Mouse (Mus musculus): ENCODE measurements around the gene Fbxl19. TPM values are rescaled to one million over a fixed set of nuclear protein-coding genes. Genes with fewer than 3 reads are reported as not detected.
A peak's percentile ranks its signal among the peaks of the same experiment; 100 is the strongest.

Gene Fbxl19
- polyA plus RNA-seq (2015; fragmentation: Nextera tagmentation; extraction: Ambion mirVana): 2.8 and 2.9 TPM in 2 replicates

DNA sequence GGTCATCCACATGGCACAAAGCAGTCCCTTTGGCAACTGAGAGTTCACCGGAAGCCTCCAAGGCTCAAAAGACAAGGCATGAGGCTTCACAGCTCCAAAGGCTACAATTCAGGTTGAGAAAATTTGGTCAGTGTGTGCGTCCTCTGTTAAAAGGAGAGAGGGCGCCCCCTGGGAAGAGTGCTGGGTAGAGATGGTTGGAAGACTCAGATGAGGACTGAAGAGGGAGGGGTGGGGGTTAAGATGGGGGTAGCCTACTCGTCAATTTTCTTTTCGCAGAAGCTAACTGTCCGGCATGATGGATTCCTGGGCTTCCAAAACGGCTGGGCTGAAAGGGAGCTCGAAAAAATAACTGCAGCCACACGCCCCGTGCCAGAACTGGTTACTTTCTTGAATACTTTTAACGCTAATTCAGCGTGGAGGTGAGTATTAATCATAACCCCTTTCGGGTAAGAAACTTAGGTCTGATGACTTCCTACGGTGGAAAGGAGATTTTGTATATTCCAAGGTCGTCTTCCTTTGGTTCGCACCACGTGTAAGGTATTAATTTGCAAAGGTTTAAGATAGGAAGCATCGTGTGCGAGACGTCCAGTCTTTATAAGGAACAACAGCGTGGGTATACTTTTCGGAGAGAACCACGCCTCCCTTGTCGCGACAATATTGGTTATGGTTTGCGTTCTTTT is at the start of gene Fbxl19:
Gene Fbxl19, plus strand, starts transcription at position 178 of the 680 bp plus-strand sequence.
- WGBS (ENCODE audit: insufficient replicate concordance): under 1% methylated on average over 26 of the region's 26 CpGs
- Histone ChIP-seq H3K4me2 (peak within 1 kb of the TSS; percentile 93), H3K27me3 (no peaks in the 10 kb centered on the region), H3K9me3 (replicated peaks) (no peaks in the 10 kb centered on the region), H3K4me1 (replicated peaks) (peaks cover 35% of the 10 kb centered on the region), H3K36me3 (replicated peaks) (no peaks in the 10 kb centered on the region), H3K9ac (peak within 1 kb of the TSS; percentile 68), H3K27ac (replicated peaks) (peak within 1 kb of the TSS; percentile 84), H3K4me3 (replicated peaks) (peak within 1 kb of the TSS; percentile 81)
- ATAC-seq (ENCODE audit: insufficient read depth): no peak

DNA sequence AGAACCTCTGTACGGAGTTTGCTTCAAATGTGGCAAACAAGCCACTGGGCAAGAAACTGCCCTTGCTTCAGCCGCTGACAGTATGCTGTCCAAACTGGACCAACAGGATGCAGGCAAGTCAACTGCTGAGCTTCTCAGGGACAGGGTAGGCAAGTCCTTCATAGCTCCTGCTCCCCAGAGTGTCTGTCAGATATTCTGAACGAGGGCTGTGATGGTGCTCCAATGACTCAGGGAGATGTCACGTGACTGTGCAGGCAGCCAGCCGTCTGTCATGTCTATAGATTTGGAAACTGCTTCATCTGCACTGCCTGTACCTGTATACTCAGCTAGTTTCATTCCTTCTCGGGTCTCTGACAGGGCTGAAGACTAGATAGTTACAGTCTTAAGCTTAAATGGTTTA is 45.4 kb upstream of the Fbxl19 start:
- Histone ChIP-seq H3K9ac (no peak overlapping the region), H3K9me3 (replicated peaks) (no peaks in the 10 kb centered on the region), H3K4me3 (replicated peaks) (no peak overlapping the region), H3K4me1 (replicated peaks) (peaks cover 12% of the 10 kb centered on the region; the same call in 1 of the 2 replicates), H3K36me3 (replicated peaks) (0 out of 2 replicates have a peak, but pooled peaks cover 7% of the 10 kb centered on the region), H3K27me3 (no peaks in the 10 kb centered on the region), H3K27ac (replicated peaks) (no peak overlapping the region), H3K4me2 (no peak overlapping the region)
- no peak for ATAC-seq (ENCODE audit: insufficient read depth)
- WGBS (ENCODE audit: insufficient replicate concordance): 67% methylated on average over 6 of the region's 6 CpGs

DNA sequence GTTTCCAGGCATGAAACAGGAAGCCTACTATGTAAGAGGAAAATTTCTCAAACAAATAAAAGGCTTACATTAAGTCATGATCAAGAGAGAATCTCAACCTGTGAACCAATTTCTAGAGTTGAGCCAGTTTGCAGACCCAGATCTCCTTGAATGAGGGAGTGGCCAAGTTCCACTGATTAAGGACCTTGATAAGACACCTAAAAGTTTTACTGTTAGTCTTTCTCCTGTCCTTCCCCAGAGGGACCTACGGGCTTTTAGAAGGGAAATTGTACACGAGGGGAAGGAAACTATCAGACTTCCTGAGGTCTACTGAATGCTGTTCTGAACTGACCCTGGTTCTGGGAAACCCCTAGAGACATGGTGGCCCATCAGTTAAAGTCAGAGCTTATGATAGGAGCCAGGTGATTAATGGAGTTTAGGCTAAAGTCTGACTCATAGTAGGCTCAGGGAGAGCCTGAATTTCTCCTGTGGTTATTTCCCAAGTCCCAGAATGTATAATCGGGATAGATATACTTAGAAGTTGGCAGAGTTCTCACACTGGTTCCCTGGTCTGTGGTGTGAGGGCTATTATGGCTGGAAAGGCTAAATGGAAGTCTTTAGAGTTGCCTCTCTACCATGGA is 43.5 kb upstream of the Fbxl19 start:
- no peak overlapping the region for H3K27ac ChIP-seq (replicated peaks)
- WGBS (ENCODE audit: insufficient replicate concordance): 42% methylated on average over 3 of the region's 3 CpGs
- H3K36me3 ChIP-seq (replicated peaks): peaks cover 14% of the 10 kb centered on the region; the same call in 1 of the 2 replicates
- H3K4me1 ChIP-seq (replicated peaks): peaks cover 17% of the 10 kb centered on the region; the same call in 1 of the 2 replicates
- no peaks in the 10 kb centered on the region for H3K9me3 ChIP-seq (replicated peaks)
- no peak for ATAC-seq (ENCODE audit: insufficient read depth)
- H3K27me3 ChIP-seq: no peaks in the 10 kb centered on the region
- no peak overlapping the region for H3K4me3 ChIP-seq (replicated peaks)
- H3K4me2 ChIP-seq: no peak overlapping the region
- no peak overlapping the region for H3K9ac ChIP-seq

DNA sequence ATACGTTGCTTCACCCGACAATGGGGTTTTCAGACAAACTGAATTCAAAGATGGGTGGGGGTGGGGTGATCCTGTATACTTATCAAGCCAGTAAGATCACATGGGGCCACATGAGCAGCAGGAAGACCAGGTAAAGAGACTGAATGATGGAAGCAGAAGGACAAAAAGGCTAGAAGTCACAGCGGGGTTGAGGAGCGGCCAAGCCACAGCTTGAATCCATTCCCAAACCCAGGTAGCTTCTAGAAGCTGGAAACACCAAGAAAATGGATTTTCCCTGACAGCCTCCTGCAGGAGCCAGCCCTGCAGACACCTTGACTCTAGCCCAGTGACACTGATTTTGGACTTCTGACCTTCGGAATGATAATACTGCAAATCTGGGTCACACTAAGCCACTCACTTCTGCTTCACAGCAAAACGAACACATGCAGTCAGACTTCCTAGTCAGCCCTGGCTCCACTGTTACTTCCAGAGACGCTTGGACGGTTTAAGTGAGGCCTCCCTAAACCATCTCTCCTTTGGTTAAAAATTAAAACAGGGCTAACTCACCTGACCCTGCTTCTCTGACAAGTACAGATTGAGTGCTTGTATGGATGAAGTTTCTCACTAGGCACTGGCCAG is 40.7 kb upstream of the Fbxl19 start:
- no peaks in the 10 kb centered on the region for H3K9me3 ChIP-seq (replicated peaks)
- H3K36me3 ChIP-seq (replicated peaks): peaks cover 20% of the 10 kb centered on the region; the same call in 1 of the 2 replicates
- ATAC-seq (ENCODE audit: insufficient read depth): no peak
- peaks cover 35% of the 10 kb centered on the region for H3K4me1 ChIP-seq (replicated peaks)
- no peak overlapping the region for H3K4me3 ChIP-seq (replicated peaks)
- H3K27me3 ChIP-seq: no peaks in the 10 kb centered on the region
- no peak overlapping the region for H3K4me2 ChIP-seq
- 73% methylated on average over 8 of the region's 8 CpGs for WGBS (ENCODE audit: insufficient replicate concordance)
- 0 out of 2 replicates have a peak overlapping the region, but pooled peaks have one; percentile 25 for H3K27ac ChIP-seq (replicated peaks)
- no peak overlapping the region for H3K9ac ChIP-seq

DNA sequence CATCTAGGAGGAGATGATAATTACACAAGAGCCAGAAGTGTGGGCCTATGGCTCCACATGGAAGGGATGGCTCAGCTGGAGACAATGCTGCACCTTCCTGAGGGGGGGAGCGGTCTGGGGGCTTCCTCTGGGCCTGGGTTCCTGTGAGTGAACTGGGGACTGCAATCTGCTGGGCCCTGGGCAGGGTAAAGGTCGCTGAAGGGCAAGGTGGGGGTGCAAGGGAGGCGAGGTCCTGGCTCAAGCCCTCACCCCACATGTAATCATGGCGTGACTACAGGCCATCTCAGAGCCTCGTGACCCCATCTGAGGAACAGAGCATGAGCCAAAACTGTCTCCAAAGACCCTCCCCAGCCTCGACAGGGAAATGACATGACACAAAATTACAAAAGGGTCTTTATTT is 39.7 kb upstream of the Fbxl19 start:
- Histone ChIP-seq H3K27ac (replicated peaks) (no peak overlapping the region), H3K9ac (no peak overlapping the region), H3K27me3 (no peaks in the 10 kb centered on the region), H3K36me3 (replicated peaks) (peaks cover 20% of the 10 kb centered on the region; the same call in 1 of the 2 replicates), H3K4me3 (replicated peaks) (no peak overlapping the region), H3K4me1 (replicated peaks) (peaks cover 44% of the 10 kb centered on the region), H3K9me3 (replicated peaks) (no peaks in the 10 kb centered on the region), H3K4me2 (no peak overlapping the region)
- no peak for ATAC-seq (ENCODE audit: insufficient read depth)
- 60% methylated on average over 6 of the region's 6 CpGs for WGBS (ENCODE audit: insufficient replicate concordance)

DNA sequence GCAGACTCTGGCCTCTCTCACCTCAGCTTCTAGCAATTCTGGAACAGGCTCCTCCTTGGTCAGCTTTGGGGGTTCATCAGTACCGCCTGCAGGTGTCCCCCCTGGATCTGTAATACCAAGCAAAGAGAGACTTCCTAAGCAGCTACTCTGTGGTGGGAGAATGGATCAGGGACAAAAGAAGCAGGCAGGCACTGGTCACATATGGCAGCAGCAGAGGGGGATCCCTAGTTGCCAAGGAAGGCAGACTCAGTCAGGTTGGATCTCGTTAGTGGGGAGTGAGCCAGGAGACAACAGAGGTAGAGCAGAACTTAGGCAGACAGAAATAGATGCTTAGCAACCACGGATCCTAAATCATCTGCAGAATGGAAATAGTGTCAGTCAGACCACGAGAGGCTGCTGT is 38.6 kb upstream of the Fbxl19 start:
- peaks cover 20% of the 10 kb centered on the region; the same call in 1 of the 2 replicates for H3K36me3 ChIP-seq (replicated peaks)
- peaks cover 46% of the 10 kb centered on the region for H3K4me1 ChIP-seq (replicated peaks)
- H3K9me3 ChIP-seq (replicated peaks): no peaks in the 10 kb centered on the region
- H3K9ac ChIP-seq: no peak overlapping the region
- no peak for ATAC-seq (ENCODE audit: insufficient read depth)
- H3K27ac ChIP-seq (replicated peaks): no peak overlapping the region
- 65% methylated on average over 4 of the region's 4 CpGs for WGBS (ENCODE audit: insufficient replicate concordance)
- no peaks in the 10 kb centered on the region for H3K27me3 ChIP-seq
- no peak overlapping the region for H3K4me3 ChIP-seq (replicated peaks)
- no peak overlapping the region for H3K4me2 ChIP-seq

DNA sequence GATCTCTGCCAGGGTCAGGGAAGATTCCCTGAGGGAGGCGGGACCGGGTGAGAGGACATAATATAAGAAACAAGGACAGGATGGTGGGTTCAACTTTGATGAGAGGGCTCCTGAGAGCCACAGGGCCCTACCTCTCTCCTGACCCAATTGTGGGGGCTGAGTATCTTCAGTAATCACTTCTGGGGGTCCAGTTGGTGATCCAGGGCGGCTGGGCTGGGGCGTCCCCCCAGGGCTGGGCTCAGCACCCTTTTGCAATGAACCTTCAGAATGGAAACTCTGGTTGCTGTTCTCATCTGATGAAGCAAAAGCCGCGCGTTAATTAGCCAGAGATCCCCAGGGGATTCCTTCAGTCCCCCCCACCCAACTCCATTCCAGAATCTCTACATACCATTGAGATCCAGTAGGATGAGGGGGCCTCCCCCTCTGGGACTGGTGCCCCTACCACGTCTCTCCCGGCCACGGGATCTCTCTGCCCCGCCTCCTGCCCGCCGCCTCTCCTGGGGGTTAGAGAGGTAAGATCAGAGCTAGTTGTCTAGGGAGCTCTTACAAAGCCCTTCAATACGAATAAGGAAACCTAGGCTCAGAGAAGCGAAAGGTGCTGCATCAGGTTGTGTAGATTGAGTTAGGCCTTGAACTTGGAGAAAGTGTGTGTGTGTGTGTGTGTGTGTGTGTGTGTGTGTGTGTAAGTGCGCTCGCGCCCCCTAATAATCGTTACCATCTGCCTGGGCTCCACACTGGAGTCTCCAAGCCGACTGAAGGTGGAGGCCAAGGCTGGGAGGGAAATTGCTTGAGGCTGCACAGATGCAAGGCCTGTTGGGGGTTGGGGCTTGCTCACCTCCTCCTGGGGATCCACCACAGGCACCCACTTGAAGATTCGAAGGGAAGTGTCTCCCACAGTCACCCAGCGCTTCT is 37.0 kb upstream of the Fbxl19 start:
- H3K4me1 ChIP-seq (replicated peaks): peaks cover 55% of the 10 kb centered on the region
- peak overlapping the region; percentile 89 for H3K27ac ChIP-seq (replicated peaks)
- no peaks in the 10 kb centered on the region for H3K9me3 ChIP-seq (replicated peaks)
- peak overlapping the region; percentile 71 for H3K9ac ChIP-seq
- 36% methylated on average over 22 of the region's 22 CpGs for WGBS (ENCODE audit: insufficient replicate concordance)
- H3K36me3 ChIP-seq (replicated peaks): peaks cover 20% of the 10 kb centered on the region; the same call in 1 of the 2 replicates
- peak overlapping the region; percentile 97 for H3K4me2 ChIP-seq
- ATAC-seq (ENCODE audit: insufficient read depth): no peak
- no peaks in the 10 kb centered on the region for H3K27me3 ChIP-seq
- peak overlapping the region; percentile 76 for H3K4me3 ChIP-seq (replicated peaks)

DNA sequence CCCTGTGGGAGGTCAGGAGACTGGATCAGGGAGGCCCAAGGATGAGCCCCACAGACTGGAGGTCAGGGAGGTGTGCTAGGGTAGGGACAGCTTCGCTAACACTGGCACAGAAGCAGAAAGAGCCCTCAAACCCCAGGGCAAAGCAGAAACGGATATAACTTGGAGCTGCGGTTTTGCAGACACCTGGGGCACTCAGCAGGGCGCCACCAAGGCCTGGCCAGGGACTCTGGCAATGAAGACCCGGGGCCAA is 36.5 kb upstream of the Fbxl19 start:
- Histone ChIP-seq H3K36me3 (replicated peaks) (peaks cover 20% of the 10 kb centered on the region; the same call in 1 of the 2 replicates), H3K4me3 (replicated peaks) (peak overlapping the region; percentile 76), H3K9ac (peak overlapping the region; percentile 71), H3K27ac (replicated peaks) (peak overlapping the region; percentile 89), H3K9me3 (replicated peaks) (no peaks in the 10 kb centered on the region), H3K4me1 (replicated peaks) (peaks cover 61% of the 10 kb centered on the region), H3K27me3 (no peaks in the 10 kb centered on the region), H3K4me2 (peak overlapping the region; percentile 97)
- no peak for ATAC-seq (ENCODE audit: insufficient read depth)
- 2% methylated on average over 5 of the region's 5 CpGs for WGBS (ENCODE audit: insufficient replicate concordance)

DNA sequence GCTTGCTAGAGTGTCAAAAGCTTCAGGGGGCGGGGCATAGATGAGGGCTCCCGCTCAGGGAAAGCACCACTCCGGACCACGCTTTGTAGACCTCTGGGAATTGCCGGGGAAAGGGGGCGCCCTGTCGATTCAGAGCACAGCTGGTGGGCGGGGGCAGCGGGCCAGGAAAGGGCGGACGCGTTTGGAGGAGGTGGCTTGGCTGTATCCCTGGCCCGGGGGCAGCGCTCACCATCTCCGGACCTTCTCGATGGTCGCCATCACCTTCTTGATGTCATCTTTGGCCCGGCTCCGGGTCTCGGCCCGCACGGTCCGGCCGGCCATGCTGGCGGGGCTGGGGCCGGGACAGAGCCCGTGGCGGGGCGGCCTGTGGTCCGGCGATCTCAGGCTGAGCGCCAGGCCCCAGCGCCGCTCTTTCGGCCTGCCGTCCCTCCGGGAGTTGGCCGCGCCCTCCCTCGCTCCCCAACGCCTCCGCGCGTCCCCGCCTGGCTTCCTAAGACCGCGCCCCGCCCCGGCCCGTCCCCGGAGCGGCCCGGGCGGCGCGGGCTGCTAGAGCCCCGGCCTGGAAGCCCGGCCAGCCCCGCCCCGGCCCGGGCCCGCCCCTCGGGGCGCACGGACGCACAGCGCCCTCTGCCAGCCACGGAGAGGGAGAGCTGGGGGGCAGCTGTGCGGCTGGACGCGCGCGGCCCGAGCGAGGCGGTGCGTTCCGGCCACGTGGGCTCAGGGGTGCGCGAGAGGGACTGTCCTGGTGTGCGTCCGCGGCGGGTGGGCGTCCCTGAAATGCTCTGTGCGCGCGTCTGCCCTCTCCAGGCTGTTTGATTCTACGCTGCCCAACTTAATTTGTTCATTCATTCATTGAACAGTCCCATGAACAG is 35.9 kb upstream of the Fbxl19 start, which contains the start of gene Bcl7c:
Gene Bcl7c, minus strand, starts transcription at position 727 of the 872 bp plus-strand sequence.
- peak within 1 kb of the TSS; percentile 97 for H3K4me2 ChIP-seq
- peak within 1 kb of the TSS; percentile 71 for H3K9ac ChIP-seq
- peaks cover 19% of the 10 kb centered on the region; the same call in 1 of the 2 replicates for H3K36me3 ChIP-seq (replicated peaks)
- H3K27ac ChIP-seq (replicated peaks): peak within 1 kb of the TSS; percentile 89
- 1% methylated on average over 87 of the region's 90 CpGs for WGBS (ENCODE audit: insufficient replicate concordance)
- H3K9me3 ChIP-seq (replicated peaks): no peaks in the 10 kb centered on the region
- peak within 1 kb of the TSS; percentile 76 for H3K4me3 ChIP-seq (replicated peaks)
- peaks cover 65% of the 10 kb centered on the region for H3K4me1 ChIP-seq (replicated peaks)
- no peaks in the 10 kb centered on the region for H3K27me3 ChIP-seq
- peak; percentile 92 for ATAC-seq (ENCODE audit: insufficient read depth)

Measured in liver, embryonic 15.5 days (tissue).